Mouse (Mus musculus): ENCODE data around the gene 1700001O22Rik. TPM values are rescaled to one million over a fixed set of nuclear protein-coding genes. Genes with fewer than 3 reads are reported as not detected.

Gene 1700001O22Rik
- total RNA-seq, 2 experiments from 2014 or later, result 4.9 to 5.2 TPM

- DNase-seq (ENCODE audit: low spot score in 2 of 2), result no peak
These were observed 20.9 kb downstream of the 1700001O22Rik start for GRCm38 (mm10) chr2:30782312-30783290.

DNA sequence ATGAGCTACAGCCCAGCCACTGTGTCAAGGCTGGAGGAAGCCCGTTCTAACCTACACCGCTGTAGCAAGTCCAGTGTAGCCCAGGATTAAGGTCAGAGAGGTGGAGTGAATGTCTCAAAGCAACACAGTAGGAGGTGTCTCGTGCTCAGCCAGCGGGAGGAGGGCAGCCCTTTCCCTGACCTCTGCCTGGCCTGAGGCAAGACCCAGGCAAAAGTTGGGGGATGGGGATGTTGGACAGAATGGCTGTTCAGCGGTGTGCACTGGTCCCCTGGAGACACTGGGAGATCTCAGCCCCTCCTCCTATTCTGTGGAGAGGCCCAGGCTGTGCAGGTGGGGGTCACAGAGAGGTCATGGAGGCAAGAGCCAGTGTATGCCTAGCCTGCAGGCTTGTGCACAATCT, 24.2 kb downstream of the 1700001O22Rik start:
- DNase-seq (ENCODE audit: low spot score in 2 of 2), result no peak

- DNase-seq (ENCODE audit: low spot score in 2 of 2), result no peak
These were observed 25.2 kb downstream of the 1700001O22Rik start for GRCm38 (mm10) chr2:30778235-30778634.

DNA sequence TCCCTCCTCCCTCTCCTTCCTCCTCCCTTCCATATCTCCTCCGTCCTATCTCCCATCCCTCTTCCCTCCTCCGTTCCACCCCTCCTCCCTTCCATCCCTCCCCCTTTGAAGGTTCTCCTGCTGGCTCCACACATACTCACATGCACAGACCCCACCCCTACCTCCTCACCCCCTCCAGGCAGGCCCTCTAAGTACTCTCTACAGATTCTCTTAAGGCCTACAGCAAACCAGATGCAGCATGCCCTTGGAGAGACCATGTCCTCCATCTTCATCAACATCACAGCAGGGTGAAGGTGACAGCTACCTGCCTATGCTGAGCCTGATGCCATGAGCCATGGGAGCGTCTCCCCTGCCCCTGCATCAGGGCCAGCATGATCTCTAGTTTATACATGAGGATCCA, 26.2 kb downstream of the 1700001O22Rik start:
- DNase-seq (ENCODE audit: low spot score in 2 of 2), result no peak

GRCm38 (mm10) chr2:30775955-30776354, 27.5 kb downstream of the 1700001O22Rik start:
- DNase-seq (ENCODE audit: low spot score in 2 of 2), result no peak

- no peak for DNase-seq (ENCODE audit: low spot score in 2 of 2)
These were observed 30.0 kb downstream of the 1700001O22Rik start for GRCm38 (mm10) chr2:30773313-30774005.

- DNase-seq (ENCODE audit: low spot score in 2 of 2), result no peak
These were observed 30.7 kb downstream of the 1700001O22Rik start for GRCm38 (mm10) chr2:30772581-30773312.

GRCm38 (mm10) chr2:30771806-30772460, 31.5 kb downstream of the 1700001O22Rik start:
- DNase-seq (ENCODE audit: low spot score in 2 of 2), result peak; percentile 75 to 82

GRCm38 (mm10) chr2:30771368-30771805, 32.1 kb downstream of the 1700001O22Rik start:
- DNase-seq (ENCODE audit: low spot score in 2 of 2), result peak in 1 of 2 experiments; percentile 28

GRCm38 (mm10) chr2:30769187-30769586, 34.3 kb downstream of the 1700001O22Rik start:
- no peak for DNase-seq (ENCODE audit: low spot score in 2 of 2)

DNA sequence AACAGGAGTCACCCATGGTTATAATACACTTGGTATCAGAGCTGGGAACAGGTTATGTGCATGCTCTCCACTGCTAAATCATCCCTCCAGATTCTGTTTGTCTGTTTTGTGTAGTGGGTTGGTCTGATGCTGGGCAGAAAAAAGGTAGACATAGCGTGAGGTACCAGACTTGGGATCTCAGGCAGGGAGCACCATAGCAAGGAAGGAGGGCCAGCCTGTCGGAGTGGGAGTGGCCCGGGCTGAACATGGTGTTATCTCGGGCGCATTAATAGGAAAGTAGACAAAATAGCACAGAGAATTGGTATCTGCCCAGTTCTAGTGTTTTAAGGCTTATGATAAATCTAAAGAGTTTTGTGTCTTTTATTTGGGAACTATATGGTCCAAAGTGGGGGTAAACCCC, 34.9 kb downstream of the 1700001O22Rik start:
- DNase-seq (ENCODE audit: low spot score in 2 of 2), result no peak

DNA sequence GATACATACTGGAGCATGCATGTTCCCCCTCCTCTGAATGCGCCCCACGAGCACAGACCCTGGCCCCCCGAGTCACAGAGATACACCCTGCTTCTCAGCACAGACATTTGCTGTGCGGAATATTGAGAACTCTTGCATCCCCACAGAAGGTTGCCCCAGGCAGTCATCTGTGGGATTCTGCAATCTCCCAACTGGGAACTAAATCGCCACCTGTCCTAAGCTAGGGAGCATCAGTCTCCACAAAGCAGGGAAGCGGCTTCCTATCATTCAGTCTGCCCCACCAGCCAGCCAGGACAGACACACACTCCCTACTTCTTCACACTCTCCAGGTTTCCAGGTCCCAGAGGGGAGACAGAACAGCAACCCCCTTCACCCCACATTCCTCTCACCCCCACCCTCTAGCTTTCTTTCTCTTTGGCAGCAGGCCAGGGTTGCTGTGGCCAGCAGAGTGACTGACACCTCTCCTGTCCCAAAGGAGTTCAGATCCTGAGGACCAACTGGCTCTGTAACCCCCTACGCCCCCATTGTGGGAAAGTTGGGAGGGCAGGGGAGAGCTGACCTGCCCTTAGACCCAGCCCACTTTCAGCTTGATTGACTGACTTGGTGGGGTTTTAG, 35.7 kb downstream of the 1700001O22Rik start:
- peak in 1 of 2 experiments; percentile 59 for DNase-seq (ENCODE audit: low spot score in 2 of 2)

GRCm38 (mm10) chr2:30766446-30766845, 37.0 kb downstream of the 1700001O22Rik start:
- DNase-seq (ENCODE audit: low spot score in 2 of 2), result no peak

DNA sequence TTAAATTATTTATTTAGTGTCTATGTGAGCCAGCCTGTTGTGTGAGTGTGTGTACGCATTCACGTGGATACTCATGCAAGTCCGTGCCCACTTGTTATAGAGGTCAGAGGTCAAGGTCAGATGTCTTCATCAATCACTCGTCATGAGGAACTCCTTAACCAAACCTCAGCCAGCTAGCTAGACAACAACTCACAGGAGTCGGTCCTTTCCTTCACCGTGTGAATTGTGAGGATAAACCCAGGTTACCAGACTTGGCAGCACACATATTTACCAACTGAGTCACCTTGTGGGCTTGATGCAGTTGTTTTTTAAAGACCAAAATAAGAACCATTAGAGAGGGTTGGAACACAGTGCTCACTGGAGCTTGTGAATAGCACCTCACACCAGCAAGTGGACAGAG, 42.8 kb downstream of the 1700001O22Rik start:
- no peak for DNase-seq (ENCODE audit: low spot score in 2 of 2)

DNA sequence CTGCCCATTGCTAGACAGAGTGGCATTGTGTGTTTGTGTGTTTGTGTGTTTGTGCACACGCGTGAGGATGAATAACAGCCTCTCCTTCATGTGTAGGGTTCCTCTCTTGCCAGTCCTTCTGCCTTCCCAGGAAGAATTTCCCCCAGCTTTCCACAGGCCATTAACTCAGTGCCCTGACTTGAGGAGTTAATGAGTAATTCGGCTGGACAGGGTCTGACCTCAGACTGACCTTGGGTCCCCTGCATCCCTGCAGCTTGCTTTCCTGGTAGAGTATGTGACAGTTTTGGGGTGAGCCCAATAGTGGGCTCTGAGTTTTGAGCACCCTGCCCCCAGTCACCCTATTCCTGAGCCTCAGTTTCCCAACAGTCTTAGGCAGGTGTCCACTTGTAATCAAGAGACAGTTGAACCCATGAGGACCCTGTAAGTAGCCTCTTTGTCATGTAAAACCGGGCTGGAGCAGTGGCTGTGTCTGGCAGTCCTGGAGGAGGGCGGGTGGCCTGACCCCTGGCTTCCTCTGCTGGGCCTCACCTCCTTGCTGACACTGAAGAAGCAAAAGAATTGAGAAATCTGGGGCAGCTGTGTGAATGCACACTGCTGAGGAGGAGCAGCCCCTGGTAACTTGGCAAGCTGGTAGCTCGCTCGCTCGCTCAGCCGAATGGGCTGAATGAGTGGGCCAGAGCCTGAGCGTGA, 43.5 kb downstream of the 1700001O22Rik start:
- no peak for DNase-seq (ENCODE audit: low spot score in 2 of 2)

DNA sequence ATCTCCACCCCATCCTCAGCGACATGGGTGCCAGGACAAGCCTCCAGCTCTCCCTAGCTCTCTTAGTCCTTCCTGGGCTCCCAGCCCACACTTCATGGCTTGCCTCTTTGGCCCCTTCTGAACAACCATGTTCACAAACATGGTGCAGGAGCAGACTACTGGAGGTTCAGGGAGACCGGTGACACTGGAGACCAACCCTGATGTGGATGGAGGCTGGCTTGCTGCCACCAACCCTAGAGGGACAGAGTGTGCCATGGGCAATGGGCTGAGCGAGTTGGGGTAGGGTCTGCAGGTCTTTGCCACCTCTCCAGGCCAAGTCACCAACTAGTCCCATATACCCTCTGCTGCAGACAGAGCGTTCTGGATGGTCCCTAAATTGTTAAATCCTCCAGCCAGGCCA, 44.0 kb downstream of the 1700001O22Rik start:
- DNase-seq (ENCODE audit: low spot score in 2 of 2), result no peak

- no peak for DNase-seq (ENCODE audit: low spot score in 2 of 2)
These were observed 44.4 kb downstream of the 1700001O22Rik start for GRCm38 (mm10) chr2:30759088-30759374.

- DNase-seq (ENCODE audit: low spot score in 2 of 2), result peak; percentile 25 to 57
These were observed 44.9 kb downstream of the 1700001O22Rik start for GRCm38 (mm10) chr2:30758341-30759087.

Measured in layer of hippocampus, adult 18-20 months (tissue).